11 mouse cellular contexts compared by ENCODE assay signal in the genomic region with DNA sequence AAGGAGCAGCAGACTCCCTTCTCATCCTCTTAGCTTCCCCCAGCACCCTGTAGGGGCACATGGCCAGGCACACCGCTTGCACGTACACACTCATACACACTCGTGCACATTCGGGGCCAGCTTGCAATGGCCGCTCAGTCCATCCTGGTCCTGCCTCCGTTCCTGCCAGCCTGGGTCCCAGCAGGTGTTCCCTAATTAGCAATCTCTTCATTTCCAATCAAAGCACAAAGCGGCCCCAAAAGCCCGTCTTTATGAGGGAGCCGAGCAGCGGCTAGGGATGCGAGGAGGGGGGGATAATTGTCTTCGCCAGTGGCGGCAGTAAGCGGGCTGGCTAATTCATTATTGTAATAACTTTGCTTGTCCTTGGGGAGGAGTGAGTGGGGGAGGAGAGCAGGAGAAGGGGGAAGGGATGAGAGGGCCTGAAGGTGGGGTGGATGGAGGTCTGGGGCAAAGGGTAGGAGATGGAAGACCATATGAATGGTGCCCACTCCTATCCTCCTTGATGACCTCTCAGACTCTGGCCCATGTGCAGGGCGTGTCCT. TPM values are rescaled to one million over a fixed set of nuclear protein-coding genes. Genes with fewer than 3 reads are reported as not detected.
A peak's percentile ranks its signal among the peaks of the same experiment; 100 is the strongest.
DNase-seq lines count a peak whose midpoint lies in the region; ATAC-seq and TF ChIP-seq lines count a peak whose summit lies in the region.
"Had no signal": no experiment of that assay in that cellular context is flagged by ENCODE, and none has a peak within 500 bp of the region (broad histone marks: within the 10 kb centered on the region; RNA-seq: fewer than 3 reads in every experiment).

No protein-coding gene starts in this region.

- WGBS in embryonic facial prominence, embryonic 15.5 days, result 11% methylated on average over 15 of the region's 15 CpGs
- WGBS in hindbrain, embryonic 15.5 days, result 6% methylated on average over 15 of the region's 15 CpGs
- WGBS in midbrain, postnatal 0 days, result 18% methylated on average over 15 of the region's 15 CpGs
- 12% methylated on average over 15 of the region's 15 CpGs for WGBS in intestine, embryonic 16.5 days

- H3K4me1 ChIP-seq in embryonic facial prominence, embryonic 15.5 days, result no peaks in the 10 kb centered on the region
- peaks cover 23% of the 10 kb centered on the region for H3K4me1 ChIP-seq in hindbrain, embryonic 15.5 days (replicated peaks)
- H3K4me1 ChIP-seq in midbrain, postnatal 0 days (ENCODE audit: insufficient read depth, low read length), result peaks cover 4% of the 10 kb centered on the region; the same call in 1 of the 2 replicates
- H3K4me1 ChIP-seq in intestine, embryonic 16.5 days (ENCODE audit: control insufficient read depth, insufficient read depth, low read length), result no peaks in the 10 kb centered on the region

- no peak overlapping the region for H3K9ac ChIP-seq in embryonic facial prominence, embryonic 15.5 days
- 0 out of 2 replicates have a peak overlapping the region, but pooled peaks have one; percentile 21 for H3K9ac ChIP-seq in hindbrain, embryonic 15.5 days
- H3K9ac ChIP-seq in midbrain, postnatal 0 days (replicated peaks; ENCODE audit: low read length, poor library complexity, severe bottlenecking), result no peak overlapping the region
- no peak overlapping the region for H3K9ac ChIP-seq in intestine, embryonic 16.5 days (ENCODE audit: low read depth, low read length)

- H3K9me3 ChIP-seq in embryonic facial prominence, embryonic 15.5 days (replicated peaks), result no peaks in the 10 kb centered on the region
- no peaks in the 10 kb centered on the region for H3K9me3 ChIP-seq in hindbrain, embryonic 15.5 days
- no peaks in the 10 kb centered on the region for H3K9me3 ChIP-seq in midbrain, postnatal 0 days (ENCODE audit: low read length)
- no peaks in the 10 kb centered on the region for H3K9me3 ChIP-seq in intestine, embryonic 16.5 days (ENCODE audit: control insufficient read depth, low read length)

- H3K36me3 ChIP-seq in embryonic facial prominence, embryonic 15.5 days, result no peaks in the 10 kb centered on the region
- no peaks in the 10 kb centered on the region for H3K36me3 ChIP-seq in hindbrain, embryonic 15.5 days
- no peaks in the 10 kb centered on the region for H3K36me3 ChIP-seq in midbrain, postnatal 0 days (ENCODE audit: insufficient read depth, low read length)
- H3K36me3 ChIP-seq in intestine, embryonic 16.5 days (ENCODE audit: control insufficient read depth, insufficient read depth, low read length), result no peaks in the 10 kb centered on the region

- TF ChIP-seq CTCF in midbrain, postnatal 0 days (IDR thresholded peaks at IDR 0.05), result no peak

- 0 out of 2 replicates have a peak, but pooled peaks have one; percentile 55 for ATAC-seq in embryonic facial prominence, embryonic 15.5 days (ENCODE audit: insufficient number of reproducible peaks, low FRiP score, low TSS enrichment, low read depth)
- peak; percentile 70 for ATAC-seq in hindbrain, embryonic 15.5 days (ENCODE audit: low FRiP score, low read depth)
- ATAC-seq in midbrain, postnatal 0 days (ENCODE audit: low FRiP score), result peak; percentile 62; the same call in 1 of the 2 replicates
- ATAC-seq in intestine, embryonic 16.5 days, result no peak

- peaks cover 19% of the 10 kb centered on the region for H3K27me3 ChIP-seq in embryonic facial prominence, embryonic 15.5 days
- no peaks in the 10 kb centered on the region; the same call in 1 of the 2 replicates for H3K27me3 ChIP-seq in hindbrain, embryonic 15.5 days
- 0 out of 2 replicates have a peak, but pooled peaks cover 5% of the 10 kb centered on the region for H3K27me3 ChIP-seq in midbrain, postnatal 0 days (ENCODE audit: insufficient read depth, low read length)
- H3K27me3 ChIP-seq in intestine, embryonic 16.5 days (replicated peaks; ENCODE audit: control insufficient read depth, insufficient read depth, low read length), result 0 out of 2 replicates have a peak, but pooled peaks cover 6% of the 10 kb centered on the region

- H3K4me3 ChIP-seq in embryonic facial prominence, embryonic 15.5 days (replicated peaks), result no peak overlapping the region
- H3K4me3 ChIP-seq in hindbrain, embryonic 15.5 days, result no peak overlapping the region
- H3K4me3 ChIP-seq in midbrain, postnatal 0 days (ENCODE audit: low read depth, low read length), result no peak overlapping the region
- no peak overlapping the region for H3K4me3 ChIP-seq in intestine, embryonic 16.5 days (ENCODE audit: low read length)

- H3K27ac ChIP-seq in embryonic facial prominence, embryonic 15.5 days (replicated peaks), result no peak overlapping the region
- H3K27ac ChIP-seq in hindbrain, embryonic 15.5 days (replicated peaks), result peak overlapping the region; percentile 65
- H3K27ac ChIP-seq in midbrain, postnatal 0 days (ENCODE audit: low read depth, low read length), result no peak overlapping the region
- no peak overlapping the region for H3K27ac ChIP-seq in intestine, embryonic 16.5 days (ENCODE audit: low read length)

- peak; percentile 36 for DNase-seq in embryo, embryonic 10 days (ENCODE audit: low spot score)
- no peak for DNase-seq in embryo, embryonic 10.5 days (ENCODE audit: low spot score)
- DNase-seq in midbrain, postnatal 0 days (ENCODE audit: low spot score), result peak; percentile 75
- no peak for DNase-seq in testis, postnatal 10 days (ENCODE audit: low spot score)
- no peak for DNase-seq in lung, postnatal 36 days
- DNase-seq: gastrocnemius, postnatal 25 days; heart, postnatal 14 days; kidney, postnatal 36 days had no signal

- no peak overlapping the region for H3K4me2 ChIP-seq in embryonic facial prominence, embryonic 15.5 days (replicated peaks)
- peak overlapping the region; percentile 36 for H3K4me2 ChIP-seq in hindbrain, embryonic 15.5 days
- no peak overlapping the region; the same call in 1 of the 2 replicates for H3K4me2 ChIP-seq in midbrain, postnatal 0 days (ENCODE audit: low read depth, low read length, poor library complexity, severe bottlenecking)
- no peak overlapping the region for H3K4me2 ChIP-seq in intestine, embryonic 16.5 days (ENCODE audit: low read depth, low read length)

RNA-seq across cellular contexts. Expression of a gene that starts 18.8 kb away (rescaled TPM):
- 0.34 and 0.44 TPM in 2 replicates for polyA plus RNA-seq in embryonic facial prominence, embryonic 15.5 days (2015; fragmentation: Nextera tagmentation; extraction: Ambion mirVana)
- 4.8 and 7.2 TPM in 2 replicates for polyA plus RNA-seq in hindbrain, embryonic 15.5 days (2015; fragmentation: Nextera tagmentation; extraction: Ambion mirVana)
- 10.1 and 11.6 TPM in 2 replicates for total RNA-seq in midbrain, postnatal 0 days (2014; rRNA removed)
- polyA plus RNA-seq in midbrain, postnatal 0 days (2015; fragmentation: Nextera tagmentation; extraction: Ambion mirVana), result 3.3 and 4.3 TPM in 2 replicates
- 0.36 and 0.39 TPM in 2 replicates for polyA plus RNA-seq in intestine, embryonic 16.5 days (2015; fragmentation: Nextera tagmentation; extraction: Ambion mirVana)

Comparison
In these comparisons a context has a peak if more than half of its experiments do, and no peak if none do; other contexts are left out.
1. DNase-seq: peak in embryo, embryonic 10 days (single experiment) and midbrain, postnatal 0 days (single experiment); none in embryo, embryonic 10.5 days (single experiment), testis, postnatal 10 days (single experiment) and lung, postnatal 36 days (single experiment).